Mouse (Mus musculus) embryonic facial prominence, embryonic 15.5 days (tissue): Measurements from ENCODE around the gene Tgtp2. TPM values are rescaled to one million over a fixed set of nuclear protein-coding genes. Genes with fewer than 3 reads are reported as not detected.
"Not testable (repeated sequence)": the region's sequence is repeated elsewhere in the genome, so short reads cannot be mapped to it uniquely, and the experiment has no call there.

Experiments used
- ATAC-seq: fragments of 200-750 bp; cut with Nextera tagmentation; 2 replicates; pipeline ENCODE4 v1.8.0; 2017; ENCODE audit warnings: low read depth, moderate TSS enrichment; ENCODE audit not compliant: insufficient number of reproducible peaks, low FRiP score, low TSS enrichment
- H3K27ac ChIP-seq: fragments of 300-500 bp; sonication (generic); replicated peaks from 2 replicates; pipeline ENCODE4 v1.5.1; 2015; ENCODE audit warnings: mild to moderate bottlenecking, inconsistent platforms
- H3K27me3 ChIP-seq: fragments of 300-500 bp; sonication (generic); 2 replicates; pipeline ENCODE4 v1.6.1; 2015; ENCODE audit warnings: inconsistent platforms
- H3K36me3 ChIP-seq: fragments of 300-500 bp; sonication (generic); 2 replicates; pipeline ENCODE4 v1.6.1; 2015; ENCODE audit warnings: mild to moderate bottlenecking, inconsistent platforms
- H3K4me1 ChIP-seq: fragments of 300-500 bp; sonication (generic); 2 replicates; pipeline ENCODE4 v1.6.1; 2015; ENCODE audit warnings: inconsistent platforms
- H3K4me2 ChIP-seq: fragments of 300-500 bp; sonication (generic); replicated peaks from 2 replicates; pipeline ENCODE4 v1.6.1; 2015; ENCODE audit warnings: mild to moderate bottlenecking, inconsistent platforms
- H3K4me3 ChIP-seq: fragments of 300-500 bp; sonication (generic); replicated peaks from 2 replicates; pipeline ENCODE4 v1.5.1; 2015; ENCODE audit warnings: mild to moderate bottlenecking, inconsistent platforms
- H3K9ac ChIP-seq: fragments of 300-500 bp; sonication (generic); 2 replicates; pipeline ENCODE4 v1.6.1; 2015; ENCODE audit warnings: inconsistent platforms
- H3K9me3 ChIP-seq: fragments of 300-500 bp; sonication (generic); replicated peaks from 2 replicates; pipeline ENCODE4 v1.6.1; 2016; ENCODE audit warnings: inconsistent platforms
- WGBS: fragments of 180-500 bp; shearing (Covaris S2); methylation state at CpG from one replicate; pipeline ENCODE4 v1.1.7; 2015; 5-methylcytosine and 5-hydroxymethylcytosine counted together
- polyA plus RNA-seq: library from polyadenylated mRNA; unstranded; fragments of >200 nt; fragmentation: Nextera tagmentation; extraction: Ambion mirVana; gene quantifications from 2 replicates; pipeline ENCODE4 v1.2.1, GENCODE M21; 2015

Tgtp2 gene
- polyA plus RNA-seq, 1 experiment from 2014 or later: 0.21 TPM

- no CpG with 5 or more reads among the region's 5 CpGs for WGBS
- not testable (repeated sequence) for H3K9me3 ChIP-seq, ATAC-seq, H3K4me3 ChIP-seq, H3K4me1 ChIP-seq, H3K4me2 ChIP-seq, H3K9ac ChIP-seq, H3K36me3 ChIP-seq, H3K27me3 ChIP-seq, H3K27ac ChIP-seq
Measured at GRCm38 (mm10) chr11:49051894-49052293, 12.1 kb downstream of the Tgtp2 start.

GRCm38 (mm10) chr11:49051093-49051891 is 12.7 kb downstream of the Tgtp2 start, which contains the start of gene 9930111J21Rik2:
9930111J21Rik2 (minus strand) TSS chr11:49051242.
- ATAC-seq: not testable (repeated sequence)

GRCm38 (mm10) chr11:49050064-49050463 is 13.9 kb downstream of the Tgtp2 start:
- H3K27ac ChIP-seq, H3K4me1 ChIP-seq, H3K27me3 ChIP-seq, H3K36me3 ChIP-seq, H3K9ac ChIP-seq, ATAC-seq, H3K9me3 ChIP-seq, H3K4me3 ChIP-seq, H3K4me2 ChIP-seq: not testable (repeated sequence)

More at GRCm38 (mm10) chr11:49051093-49051891, 12.7 kb downstream of the Tgtp2 start, which contains the start of gene 9930111J21Rik2:
- H3K4me3 ChIP-seq, H3K27me3 ChIP-seq, H3K4me2 ChIP-seq, H3K36me3 ChIP-seq, H3K9me3 ChIP-seq, H3K27ac ChIP-seq, H3K9ac ChIP-seq, H3K4me1 ChIP-seq: not testable (repeated sequence)
- 75% methylated on average over 1 of the region's 6 CpGs for WGBS

- H3K27ac ChIP-seq, H3K4me2 ChIP-seq, H3K4me1 ChIP-seq, H3K4me3 ChIP-seq, H3K9me3 ChIP-seq, H3K36me3 ChIP-seq, H3K27me3 ChIP-seq, ATAC-seq, H3K9ac ChIP-seq: not testable (repeated sequence)
Measured at GRCm38 (mm10) chr11:49012074-49012473, 51.9 kb downstream of the Tgtp2 start.

Other genes with a start within 250 kb of the Tgtp2 start
- 7.5 and 8.1 TPM in 2 replicates for gene Trim41, start 246.9 kb downstream of the Tgtp2 start, polyA plus RNA-seq
- gene Trim7, start 238.1 kb downstream of the Tgtp2 start, polyA plus RNA-seq: 5.4 and 5.8 TPM in 2 replicates
- gene Gm12184, start 237.6 kb downstream of the Tgtp2 start, polyA plus RNA-seq: 2.3 and 4.9 TPM in 2 replicates
- gene Irgm1, start 192.5 kb downstream of the Tgtp2 start, polyA plus RNA-seq: 8.3 and 8.8 TPM in 2 replicates
- 0.20 and 0.49 TPM in 2 replicates for gene Gm5431, start 162.0 kb downstream of the Tgtp2 start, polyA plus RNA-seq
- gene Psme2b, start 118.0 kb downstream of the Tgtp2 start, polyA plus RNA-seq: 2.1 and 8.5 TPM in 2 replicates
- gene Olfr56, start 85.3 kb downstream of the Tgtp2 start, polyA plus RNA-seq: not detected in 2 replicates
- 0.49 and 0.75 TPM in 2 replicates for gene 9930111J21Rik1, start 84.8 kb downstream of the Tgtp2 start, polyA plus RNA-seq
- gene Gm12185, start 72.0 kb downstream of the Tgtp2 start, polyA plus RNA-seq: not detected in 2 replicates
- gene Tgtp1, start 70.0 kb downstream of the Tgtp2 start, polyA plus RNA-seq: 0.24 and 0.42 TPM in 2 replicates
- gene 9930111J21Rik2, start 13.0 kb downstream of the Tgtp2 start, polyA plus RNA-seq: 0.83 and 0.91 TPM in 2 replicates
- gene Ifi47, start 12.4 kb upstream of the Tgtp2 start, polyA plus RNA-seq: 2.1 and 2.6 TPM in 2 replicates
- 0.17 and 0.27 TPM in 2 replicates for gene Olfr1396, start 50.7 kb upstream of the Tgtp2 start, polyA plus RNA-seq
- gene Olfr1395, start 78.1 kb upstream of the Tgtp2 start, polyA plus RNA-seq: 0.25 and 0.51 TPM in 2 replicates
- gene Olfr1394, start 90.2 kb upstream of the Tgtp2 start, polyA plus RNA-seq: 0.05 TPM in 2 replicates
- 1.7 and 2.2 TPM in 2 replicates for gene Btnl9, start 123.0 kb upstream of the Tgtp2 start, polyA plus RNA-seq
- 36.0 and 36.7 TPM in 2 replicates for gene Zfp62, start 139.1 kb upstream of the Tgtp2 start, polyA plus RNA-seq
- 71.7 and 75.4 TPM in 2 replicates for gene Mgat1, start 180.0 kb upstream of the Tgtp2 start, polyA plus RNA-seq
- 0.11 TPM in 1 of 2 replicates, not detected in the other for gene Olfr1393, start 214.1 kb upstream of the Tgtp2 start, polyA plus RNA-seq
- not detected in 2 replicates for gene Olfr1392, start 221.1 kb upstream of the Tgtp2 start, polyA plus RNA-seq
- gene Olfr10, start 240.5 kb upstream of the Tgtp2 start, polyA plus RNA-seq: not detected in 2 replicates